Mouse (Mus musculus) cortical plate, adult 2 months (tissue): ENCODE results near the gene Gpm6a. TPM values are rescaled to one million over a fixed set of nuclear protein-coding genes. Genes with fewer than 3 reads are reported as not detected.

Source experiments
- H3K27ac ChIP-seq: fragments of 200-500 bp; 2 replicates; pipeline ENCODE4 v1.5.1; 2012; ENCODE audit warnings: low read length, control low read depth, inconsistent platforms; ENCODE audit not compliant: insufficient read depth
- H3K4me1 ChIP-seq: fragments of 200-500 bp; 2 replicates; pipeline ENCODE4 v1.6.1; 2011; ENCODE audit warnings: low read length; ENCODE audit not compliant: control insufficient read depth, insufficient read depth
- H3K4me3 ChIP-seq: fragments of 200-500 bp; 2 replicates; pipeline ENCODE4 v1.5.1; 2011; ENCODE audit warnings: mild to moderate bottlenecking, low read length, control low read depth; ENCODE audit not compliant: insufficient read depth
- CTCF ChIP-seq: fragments of 200-500 bp; IDR thresholded peaks from 2 replicates; pipeline ENCODE4 v1.5.1; 2011; ENCODE audit warnings: mild to moderate bottlenecking, control low read depth, low read length; ENCODE audit not compliant: insufficient read depth; ENCODE audit errors: extremely low read depth
- POLR2A ChIP-seq: fragments of 200-500 bp; IDR thresholded peaks from 2 replicates; pipeline ENCODE4 v1.6.1; 2011; ENCODE audit warnings: mild to moderate bottlenecking, low read length, control low read depth; ENCODE audit not compliant: insufficient read depth; ENCODE audit errors: extremely low read depth
- polyA plus RNA-seq: library from polyadenylated mRNA; depleted of rRNA; stranded (reverse); fragments of >200 nt; gene quantifications from 2 replicates; pipeline ENCODE4 v1.2.3, GENCODE M21; 2012

Gene Gpm6a
- polyA plus RNA-seq, 1 experiment = 881 TPM

DNA sequence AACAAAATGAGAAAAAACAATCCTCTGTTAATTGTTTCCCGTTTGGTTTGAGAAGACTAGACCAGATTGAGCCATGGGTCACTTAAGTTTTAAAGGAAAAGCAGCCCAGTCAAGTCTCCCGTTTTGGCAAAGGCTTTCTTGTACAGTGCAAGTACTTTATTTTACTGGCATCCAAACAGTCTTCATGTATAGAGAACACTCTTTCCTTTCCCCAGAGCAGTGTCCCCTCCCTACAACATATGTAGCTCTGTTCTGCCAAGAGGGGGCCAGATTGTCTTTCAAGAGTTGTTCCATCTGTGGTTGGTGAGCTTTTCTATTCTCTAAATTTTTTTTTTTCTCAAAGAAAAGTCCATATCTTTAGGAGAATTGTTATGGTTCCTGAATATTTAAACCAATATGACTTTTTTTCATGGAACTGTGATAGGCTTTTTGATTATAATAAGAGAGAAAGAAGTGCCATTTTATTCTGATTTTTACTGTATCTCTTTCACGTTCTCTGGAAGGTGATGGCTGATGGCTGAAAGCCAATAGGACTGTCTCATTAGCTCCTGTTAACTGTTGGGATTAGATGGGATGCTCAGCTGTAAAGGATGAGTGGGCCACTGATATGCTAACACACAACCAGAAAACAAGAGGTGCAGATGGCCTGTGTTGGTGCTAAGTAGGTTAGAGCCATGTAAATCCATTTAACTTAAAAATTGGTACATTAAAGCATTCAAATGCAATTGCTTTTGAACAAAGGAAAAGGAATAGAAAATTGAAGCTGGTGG is 37.4 kb downstream of the Gpm6a start:
- Histone ChIP-seq H3K4me3 (no peak overlapping the region), H3K4me1 (peaks cover 1% of the 10 kb centered on the region; the same call in 1 of the 2 replicates), H3K27ac (no peak overlapping the region)
- TF ChIP-seq CTCF (no peak), POLR2A (no peak)

DNA sequence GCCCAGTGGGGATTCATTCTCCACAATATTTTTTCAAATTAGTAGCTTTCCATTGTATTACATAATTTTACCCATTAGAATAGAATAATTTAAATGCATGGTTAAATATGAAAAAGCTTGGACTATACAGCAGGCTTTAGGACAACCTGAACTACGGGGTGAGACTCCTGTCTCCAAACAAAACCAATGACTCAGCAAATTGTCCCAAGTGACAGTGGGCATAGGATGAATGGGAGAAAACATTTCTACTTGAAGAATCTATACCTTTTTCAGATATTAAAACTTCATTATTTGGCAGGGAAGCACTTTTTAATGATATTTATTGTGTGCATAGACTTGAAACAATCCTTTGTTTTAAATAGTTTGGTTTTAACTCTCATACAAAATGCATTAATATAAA is 41.0 kb downstream of the Gpm6a start:
- no peak for TF ChIP-seq POLR2A
- TF ChIP-seq CTCF = no peak
- Histone ChIP-seq H3K4me1 (no peaks in the 10 kb centered on the region; the same call in 1 of the 2 replicates), H3K4me3 (no peak overlapping the region), H3K27ac (no peak overlapping the region)

DNA sequence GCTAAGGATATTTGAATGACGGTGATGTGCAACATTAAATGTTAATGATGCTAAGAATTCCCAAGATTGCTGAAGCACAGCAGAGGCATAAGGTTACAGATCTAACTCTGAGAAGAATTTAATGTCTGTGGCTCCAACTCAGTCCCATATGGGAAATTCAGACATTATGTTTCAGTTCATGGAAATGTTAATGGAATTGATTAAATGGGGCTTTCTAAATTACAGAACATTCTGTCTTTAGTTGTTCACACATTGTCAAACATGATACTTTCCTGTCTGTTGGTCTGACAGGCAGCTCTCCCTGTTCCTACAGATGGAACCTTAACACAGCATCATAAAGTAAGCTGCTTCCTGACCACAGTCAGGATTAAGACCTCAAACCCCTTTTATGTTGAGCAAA is 47.8 kb downstream of the Gpm6a start:
- Histone ChIP-seq H3K4me3 (no peak overlapping the region), H3K4me1 (no peaks in the 10 kb centered on the region; the same call in 1 of the 2 replicates), H3K27ac (no peak overlapping the region)
- TF ChIP-seq POLR2A (no peak), CTCF (no peak)

DNA sequence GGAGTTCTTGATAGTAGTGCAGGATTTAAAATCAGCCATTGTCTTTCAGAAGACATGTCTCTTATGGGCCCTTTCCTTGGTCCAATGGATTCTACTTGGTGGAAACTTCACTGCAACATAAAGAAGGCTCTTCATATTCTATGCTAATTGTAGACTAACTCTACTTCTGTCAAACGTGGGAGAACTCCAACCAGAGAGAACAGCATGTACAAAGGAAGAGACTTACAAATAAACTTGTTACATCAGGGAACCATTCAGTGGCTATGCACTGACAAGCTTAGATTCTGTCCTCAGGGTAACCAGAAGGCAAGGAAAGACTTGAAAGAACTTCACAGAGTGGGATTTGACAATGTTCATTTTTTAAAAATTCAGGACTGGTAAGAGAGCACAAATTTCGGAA is 48.3 kb downstream of the Gpm6a start:
- Histone ChIP-seq H3K4me1 (no peaks in the 10 kb centered on the region; the same call in 1 of the 2 replicates), H3K4me3 (no peak overlapping the region), H3K27ac (no peak overlapping the region)
- TF ChIP-seq POLR2A (no peak), CTCF (no peak)

DNA sequence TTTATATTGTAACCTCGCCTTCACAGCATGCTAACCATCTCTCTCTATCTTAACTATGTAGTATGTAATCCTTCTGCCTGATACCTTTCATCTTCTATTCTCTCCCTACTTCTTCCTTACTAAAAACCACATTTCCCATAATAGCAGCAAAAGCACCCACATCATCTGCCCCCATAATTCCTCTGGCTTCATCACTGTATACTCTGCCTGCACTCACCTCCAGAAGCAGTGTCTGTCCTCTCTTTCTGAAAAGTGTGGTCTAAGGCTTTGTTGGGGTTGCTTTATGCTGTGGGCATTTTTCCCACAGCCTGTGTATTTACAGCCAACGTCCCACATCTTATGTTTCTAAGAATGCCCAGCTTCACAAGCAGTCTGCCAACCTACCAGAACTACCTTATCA is 57.6 kb downstream of the Gpm6a start:
- Histone ChIP-seq H3K4me1 (peaks cover 6% of the 10 kb centered on the region), H3K4me3 (no peak overlapping the region), H3K27ac (peak overlapping the region; percentile 84; the same call in 1 of the 2 replicates)
- TF ChIP-seq POLR2A (no peak), CTCF (no peak)

DNA sequence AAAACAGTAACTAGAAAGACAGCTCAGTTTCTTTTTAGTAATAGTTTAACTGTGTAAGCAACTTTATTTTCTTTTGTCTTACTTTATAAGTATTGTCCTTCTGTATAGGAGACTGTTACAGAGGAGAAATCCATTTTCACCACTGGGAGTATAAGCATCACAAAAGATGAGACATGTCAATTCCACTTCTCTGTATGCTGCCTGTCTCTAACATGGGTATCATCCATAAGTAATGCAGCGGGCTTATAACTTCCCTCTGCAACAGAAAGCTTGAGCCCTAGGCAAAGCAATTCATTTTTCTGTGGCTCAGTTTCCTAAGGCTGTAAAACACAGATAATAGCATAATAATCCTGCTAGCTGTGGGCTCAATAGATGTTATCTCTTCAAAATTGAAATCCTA is 62.4 kb downstream of the Gpm6a start:
- TF ChIP-seq CTCF (no peak), POLR2A (no peak)
- Histone ChIP-seq H3K27ac (no peak overlapping the region), H3K4me1 (peaks cover 4% of the 10 kb centered on the region), H3K4me3 (no peak overlapping the region)

DNA sequence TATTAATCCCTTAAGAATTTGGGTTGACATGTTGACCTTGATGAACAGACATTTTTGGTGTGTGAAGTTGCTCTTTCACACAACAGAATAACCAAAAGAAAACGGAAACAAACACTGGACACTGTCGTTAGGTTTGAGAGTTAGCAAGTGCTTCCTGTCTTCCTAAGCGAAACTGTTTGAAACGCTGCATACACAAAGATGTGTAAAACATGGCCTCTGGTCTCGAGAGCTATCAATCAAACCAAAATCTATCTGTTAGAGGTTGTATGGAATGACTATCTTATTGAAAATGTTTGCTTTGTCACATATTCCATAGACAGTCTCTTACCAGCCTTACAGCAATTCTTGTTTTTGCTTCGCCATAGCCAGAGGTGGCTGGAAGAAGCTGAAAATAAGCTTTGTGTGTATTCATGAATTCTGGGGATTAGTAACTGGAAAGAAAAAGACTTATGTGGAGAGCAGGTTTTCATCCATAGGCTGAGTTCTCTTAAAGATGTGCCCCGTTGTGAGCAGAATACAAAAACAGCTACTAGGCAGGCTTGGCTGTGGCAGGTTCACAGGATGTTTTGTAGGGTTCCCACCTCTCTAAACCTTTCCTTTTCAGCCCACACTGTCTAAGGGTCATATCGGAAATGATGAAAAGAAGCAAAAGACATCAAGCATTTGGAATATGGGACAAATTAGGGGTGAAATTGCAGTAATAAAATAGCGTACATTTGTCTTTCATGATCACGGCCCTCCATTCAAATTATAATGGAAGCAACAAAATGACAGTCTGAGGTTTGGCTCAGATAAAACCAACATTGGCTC is 71.4 kb downstream of the Gpm6a start:
- TF ChIP-seq CTCF = no peak
- TF ChIP-seq POLR2A = no peak
- Histone ChIP-seq H3K4me3 (no peak overlapping the region), H3K4me1 (peaks cover 4% of the 10 kb centered on the region)

DNA sequence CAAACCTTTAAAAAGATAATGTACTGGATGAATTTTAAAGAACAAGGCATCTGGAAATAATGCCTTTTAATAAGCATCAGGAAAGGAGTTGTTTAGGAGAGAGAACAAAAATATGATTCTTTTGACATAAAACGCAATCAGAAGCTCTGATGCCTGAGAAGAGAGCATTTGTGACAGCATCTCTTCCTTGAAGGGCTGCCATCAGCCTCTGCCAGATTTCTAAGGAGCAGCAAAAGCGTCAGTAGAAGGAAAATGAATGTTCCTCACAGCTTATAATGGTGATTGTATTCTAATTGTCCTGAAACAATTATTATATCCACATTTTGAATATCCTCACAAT is 72.0 kb downstream of the Gpm6a start:
- H3K4me1 ChIP-seq = peaks cover 4% of the 10 kb centered on the region
- TF ChIP-seq CTCF (no peak), POLR2A (no peak)
- H3K4me3 ChIP-seq = no peak overlapping the region
- peak overlapping the region; percentile 35; the same call in 1 of the 2 replicates for H3K27ac ChIP-seq

More for the DNA sequence above, 71.4 kb downstream of the Gpm6a start:
- peak overlapping the region; percentile 6; the same call in 1 of the 2 replicates for H3K27ac ChIP-seq

DNA sequence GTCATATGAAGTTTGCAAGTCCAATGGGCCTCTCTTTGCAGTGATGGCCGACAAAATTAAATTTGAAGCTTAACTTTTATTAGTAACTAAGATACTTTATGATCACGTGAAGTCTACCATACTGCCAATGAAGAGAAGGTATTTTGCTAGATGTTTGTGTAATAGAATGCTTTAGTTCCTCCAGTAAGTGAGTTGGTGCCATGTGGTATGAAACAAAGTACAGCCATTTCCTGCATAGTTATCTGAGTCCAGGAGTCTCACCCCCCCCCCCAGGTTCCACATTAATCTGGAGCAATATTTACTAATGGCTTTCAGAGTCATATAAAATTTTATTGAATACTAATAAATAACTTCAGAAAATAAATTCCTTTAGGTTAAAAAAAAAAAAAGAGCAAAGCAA is 73.7 kb downstream of the Gpm6a start:
- H3K27ac ChIP-seq = no peak overlapping the region
- H3K4me3 ChIP-seq = no peak overlapping the region
- H3K4me1 ChIP-seq = peaks cover 4% of the 10 kb centered on the region
- no peak for TF ChIP-seq CTCF
- TF ChIP-seq POLR2A = no peak

DNA sequence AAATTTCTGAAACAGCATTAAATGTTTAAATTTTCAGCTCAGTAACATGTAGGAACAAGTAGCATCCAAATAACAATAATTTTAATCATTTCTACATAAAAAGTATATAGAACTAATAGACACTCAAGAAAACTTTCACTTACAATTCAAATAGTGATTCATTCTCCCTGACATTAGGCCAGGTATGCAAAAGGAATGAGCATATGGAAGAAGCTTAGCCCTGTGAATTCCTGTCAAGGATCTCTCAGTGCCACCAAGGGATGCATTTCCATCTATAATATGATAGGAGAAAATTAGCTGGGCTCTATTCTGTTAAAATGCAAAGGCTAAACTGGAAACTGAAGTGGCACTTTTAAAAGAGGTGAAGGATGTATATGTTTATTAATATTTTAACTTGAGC is 76.5 kb downstream of the Gpm6a start:
- no peak for TF ChIP-seq CTCF
- no peak for TF ChIP-seq POLR2A
- peaks cover 2% of the 10 kb centered on the region for H3K4me1 ChIP-seq
- no peak overlapping the region for H3K27ac ChIP-seq
- no peak overlapping the region for H3K4me3 ChIP-seq

DNA sequence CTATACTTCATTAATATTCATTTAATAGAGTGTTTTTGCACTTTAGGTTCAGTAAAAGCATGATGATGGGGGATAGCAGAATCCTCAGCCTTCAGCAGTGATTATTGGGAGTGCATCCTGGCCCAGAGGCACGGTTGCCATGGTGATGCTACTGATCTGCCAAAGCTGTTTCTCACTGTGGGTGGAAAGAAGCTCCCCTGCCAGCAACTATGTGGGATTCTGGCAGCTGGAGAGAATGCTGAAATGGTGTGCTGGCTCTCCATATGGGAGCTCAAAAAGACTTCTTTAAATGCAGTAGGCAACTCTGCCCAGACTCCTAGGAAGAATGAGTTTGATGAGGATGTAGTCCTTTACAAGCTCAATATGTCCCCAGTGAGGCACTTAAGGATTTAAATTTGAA is 79.7 kb downstream of the Gpm6a start:
- no peak overlapping the region for H3K4me3 ChIP-seq
- TF ChIP-seq CTCF (no peak), POLR2A (no peak)
- peaks cover 1% of the 10 kb centered on the region; the same call in 1 of the 2 replicates for H3K4me1 ChIP-seq
- H3K27ac ChIP-seq = no peak overlapping the region
